Mouse (Mus musculus) bone marrow, adult 2 months (tissue): ENCODE data around the gene Zfp954. TPM values are rescaled to one million over a fixed set of nuclear protein-coding genes. Genes with fewer than 3 reads are reported as not detected.

Experiments
- H3K27ac ChIP-seq: fragments of 200-500 bp; 2 replicates; pipeline ENCODE4 v1.5.1; 2012; ENCODE audit warnings: low read depth, mild to moderate bottlenecking, control low read depth, inconsistent platforms, low read length; ENCODE audit not compliant: control insufficient read depth, poor library complexity, insufficient read depth
- H3K4me1 ChIP-seq: fragments of 200-500 bp; 2 replicates; pipeline ENCODE4 v1.6.1; 2011; ENCODE audit warnings: low read length; ENCODE audit not compliant: control insufficient read depth, insufficient read depth
- H3K4me3 ChIP-seq: fragments of 200-500 bp; replicated peaks from 2 replicates; pipeline ENCODE3; 2011; ENCODE audit warnings: mild to moderate bottlenecking, low read depth, low read length, control low read depth; ENCODE audit not compliant: control insufficient read depth
- CTCF ChIP-seq: fragments of 200-500 bp; IDR thresholded peaks from 2 replicates; pipeline ENCODE4 v1.5.1; 2011; ENCODE audit warnings: low read length, control low read depth; ENCODE audit not compliant: control insufficient read depth, insufficient read depth
- POLR2A ChIP-seq: fragments of 200-500 bp; IDR thresholded peaks from 2 replicates; pipeline ENCODE4 v1.6.1; 2011; ENCODE audit warnings: low read depth, mild to moderate bottlenecking, control low read depth, low read length, borderline replicate concordance; ENCODE audit not compliant: control insufficient read depth
- WGBS: fragments of 180-500 bp; shearing (Covaris S2); methylation state at CpG from one replicate; pipeline ENCODE4 v1.1.7; 2018; 5-methylcytosine and 5-hydroxymethylcytosine counted together
- polyA plus RNA-seq: library from polyadenylated mRNA; stranded (reverse); fragments of >200 nt; gene quantifications from 2 replicates; pipeline ENCODE4 v1.2.4, GENCODE M21; 2011; ENCODE audit warnings: low replicate concordance; ENCODE audit not compliant: missing spikeins, insufficient read depth, insufficient read length

Gene Zfp954
- polyA plus RNA-seq, 1 experiment: 11.1 TPM

DNA sequence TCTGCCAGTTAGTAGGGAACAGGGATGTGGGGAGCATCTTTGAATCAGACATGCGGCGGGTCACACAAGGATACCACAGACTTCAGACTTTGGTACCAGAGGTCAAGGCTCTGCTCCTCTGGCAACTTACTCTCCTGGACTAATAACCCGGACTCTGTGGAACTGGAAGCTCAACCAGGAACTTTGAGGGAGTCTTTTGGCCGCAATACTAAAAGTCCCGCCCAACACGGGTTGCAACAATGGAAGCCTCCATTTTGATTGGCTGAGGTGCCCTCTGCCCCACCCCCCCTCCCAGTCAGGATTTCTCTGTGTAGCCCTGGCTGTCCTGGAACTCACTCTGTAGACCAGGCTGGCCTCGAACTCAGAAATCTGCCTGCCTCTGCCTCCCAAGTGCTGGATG, 12.8 kb downstream of the Zfp954 start:
- 86% methylated on average over 7 of the region's 7 CpGs for whole genome bisulfite sequencing
- TF ChIP-seq CTCF: no peak
- no peak for TF ChIP-seq POLR2A
- Histone ChIP-seq H3K4me3 (no peak overlapping the region), H3K27ac (no peak overlapping the region), H3K4me1 (no peaks in the 10 kb centered on the region)

Other genes with a start within 250 kb of the Zfp954 start
- gene Aurkc, start 126.2 kb downstream of the Zfp954 start, polyA plus RNA-seq: not detected in 2 replicates
- 1.9 and 4.6 TPM in 2 replicates for gene Zfp773, start 15.3 kb upstream of the Zfp954 start, polyA plus RNA-seq
- gene Zfp418, start 49.8 kb upstream of the Zfp954 start, polyA plus RNA-seq: not detected in 2 replicates
- 0.57 and 1.8 TPM in 2 replicates for gene Zfp772, start 88.5 kb upstream of the Zfp954 start, polyA plus RNA-seq
- not detected in 2 replicates for gene Vmn2r29, start 125.8 kb upstream of the Zfp954 start, polyA plus RNA-seq
- gene Gm45844, start 156.8 kb upstream of the Zfp954 start, polyA plus RNA-seq: 0.88 and 2.4 TPM in 2 replicates
- 11.2 and 19.1 TPM in 2 replicates for gene Clcn4, start 179.4 kb upstream of the Zfp954 start, polyA plus RNA-seq
- gene Vmn2r30, start 216.1 kb upstream of the Zfp954 start, polyA plus RNA-seq: not detected in 2 replicates